Mouse (Mus musculus) lung, embryonic 16.5 days (tissue): ENCODE data around the gene Snhg11. TPM values are rescaled to one million over a fixed set of nuclear protein-coding genes. Genes with fewer than 3 reads are reported as not detected.
"Not testable (repeated sequence)": the region's sequence is repeated elsewhere in the genome, so short reads cannot be mapped to it uniquely, and the experiment has no call there.

Source experiments
- ATAC-seq: fragments of 200-750 bp; cut with Nextera tagmentation; 2 replicates; pipeline ENCODE4 v1.8.0; 2017; ENCODE audit warnings: low read depth, mild to moderate bottlenecking, moderate library complexity
- H3K27ac ChIP-seq: fragments of 300-500 bp; sonication (generic); 2 replicates; pipeline ENCODE4 v1.5.1; 2014; ENCODE audit warnings: mild to moderate bottlenecking, control low read depth, low read length
- H3K27me3 ChIP-seq: fragments of 300-500 bp; sonication (generic); 2 replicates; pipeline ENCODE4 v1.6.1; 2014; ENCODE audit warnings: low read depth, low read length, mixed read lengths; ENCODE audit not compliant: control insufficient read depth, insufficient read depth
- H3K36me3 ChIP-seq: fragments of 300-500 bp; sonication (generic); 2 replicates; pipeline ENCODE4 v1.6.1; 2014; ENCODE audit warnings: low read length; ENCODE audit not compliant: control insufficient read depth, insufficient read depth
- H3K4me1 ChIP-seq: fragments of 300-500 bp; sonication (generic); replicated peaks from 2 replicates; pipeline ENCODE4 v1.6.1; 2014; ENCODE audit warnings: low read length, mixed read lengths; ENCODE audit not compliant: control insufficient read depth, insufficient read depth
- H3K4me2 ChIP-seq: fragments of 300-500 bp; sonication (generic); 2 replicates; pipeline ENCODE4 v1.6.1; 2014; ENCODE audit warnings: low read depth, low read length, control low read depth
- H3K4me3 ChIP-seq: fragments of 300-500 bp; sonication (generic); 2 replicates; pipeline ENCODE4 v1.5.1; 2014; ENCODE audit warnings: mild to moderate bottlenecking, low read length, control low read depth
- H3K9ac ChIP-seq: fragments of 300-500 bp; sonication (generic); 2 replicates; pipeline ENCODE4 v1.6.1; 2014; ENCODE audit warnings: low read length, control low read depth
- H3K9me3 ChIP-seq: fragments of 300-500 bp; sonication (generic); 2 replicates; pipeline ENCODE4 v1.6.1; 2016; ENCODE audit warnings: low read length; ENCODE audit not compliant: control insufficient read depth
- WGBS: fragments of 180-500 bp; shearing (Covaris S2); extraction: QIAGEN DNeasy Blood & Tissue Kit; methylation state at CpG from one replicate; pipeline ENCODE4 v1.1.7; 2014; 5-methylcytosine and 5-hydroxymethylcytosine counted together
- polyA plus RNA-seq: library from polyadenylated mRNA; unstranded; fragments of >200 nt; fragmentation: Nextera tagmentation; extraction: Ambion mirVana; gene quantifications from 2 replicates; pipeline ENCODE4 v1.2.1, GENCODE M21; 2015

The Snhg11 gene
- polyA plus RNA-seq, 1 experiment from 2014 or later: 1.9 TPM

- H3K27me3 ChIP-seq: peaks cover 25% of the 10 kb centered on the region
- 38% methylated on average over 13 of the region's 13 CpGs for WGBS
- peak; percentile 55; the same call in 1 of the 2 replicates for ATAC-seq
- no peak overlapping the region for H3K4me2 ChIP-seq
- peaks cover 7% of the 10 kb centered on the region; the same call in 1 of the 2 replicates for H3K4me1 ChIP-seq
- no peak overlapping the region for H3K4me3 ChIP-seq
- H3K9ac ChIP-seq: no peak overlapping the region
- no peaks in the 10 kb centered on the region for H3K36me3 ChIP-seq
- no peak overlapping the region for H3K27ac ChIP-seq
- no peaks in the 10 kb centered on the region for H3K9me3 ChIP-seq
Observed at GRCm38 (mm10) chr2:158379354-158380078, 4.1 kb downstream of the Snhg11 start.

DNA sequence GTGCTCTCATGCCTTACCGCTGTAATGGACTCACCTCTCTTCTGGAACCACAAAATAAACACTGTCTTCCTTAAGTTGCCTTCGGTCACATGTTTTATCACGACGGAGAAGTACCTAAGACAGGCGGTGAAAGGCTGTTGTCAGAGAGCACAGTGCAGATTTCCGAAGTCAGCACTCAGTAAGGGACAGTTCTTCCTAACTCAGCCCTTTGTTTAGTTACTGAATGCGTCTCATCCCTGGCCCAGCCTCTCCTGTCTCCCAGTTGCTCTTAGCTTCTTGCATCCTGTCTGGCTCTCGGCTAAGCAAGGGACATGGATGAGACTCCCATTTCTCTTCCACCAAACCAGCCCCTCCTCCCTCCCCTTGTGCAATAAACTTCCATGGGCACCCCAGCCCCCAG lies 10.6 kb downstream of the Snhg11 start:
- Histone ChIP-seq H3K36me3 (no peaks in the 10 kb centered on the region), H3K4me2 (no peak overlapping the region), H3K4me1 (no peaks in the 10 kb centered on the region), H3K27ac (no peak overlapping the region), H3K27me3 (no peaks in the 10 kb centered on the region), H3K9ac (no peak overlapping the region), H3K9me3 (no peaks in the 10 kb centered on the region), H3K4me3 (no peak overlapping the region)
- WGBS: 14% methylated on average over 8 of the region's 8 CpGs
- ATAC-seq: no peak

DNA sequence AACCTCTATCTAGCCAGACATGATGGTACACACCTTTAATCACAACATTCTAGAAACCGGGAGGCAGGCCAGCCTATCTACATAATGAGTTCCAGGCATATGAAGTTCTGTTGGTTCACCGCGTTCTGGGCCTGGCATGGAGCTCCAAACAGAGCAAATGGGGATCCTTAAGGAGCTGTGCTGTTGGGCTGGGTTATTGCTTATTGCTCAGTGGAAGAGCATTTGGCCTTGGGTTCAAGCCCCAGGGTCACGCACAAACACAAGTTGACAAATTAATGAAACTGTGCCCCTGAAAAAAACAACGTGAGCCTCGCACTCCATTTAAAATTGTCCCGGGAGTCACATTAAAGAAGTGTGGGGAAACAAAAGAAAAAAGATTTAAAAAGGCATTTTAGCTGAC lies 14.0 kb downstream of the Snhg11 start:
- Histone ChIP-seq H3K4me3 (no peak overlapping the region), H3K9ac (no peak overlapping the region), H3K4me1 (no peaks in the 10 kb centered on the region), H3K27ac (no peak overlapping the region), H3K4me2 (no peak overlapping the region), H3K36me3 (no peaks in the 10 kb centered on the region), H3K27me3 (no peaks in the 10 kb centered on the region), H3K9me3 (no peaks in the 10 kb centered on the region)
- 87% methylated on average over 7 of the region's 7 CpGs for WGBS
- no peak for ATAC-seq

DNA sequence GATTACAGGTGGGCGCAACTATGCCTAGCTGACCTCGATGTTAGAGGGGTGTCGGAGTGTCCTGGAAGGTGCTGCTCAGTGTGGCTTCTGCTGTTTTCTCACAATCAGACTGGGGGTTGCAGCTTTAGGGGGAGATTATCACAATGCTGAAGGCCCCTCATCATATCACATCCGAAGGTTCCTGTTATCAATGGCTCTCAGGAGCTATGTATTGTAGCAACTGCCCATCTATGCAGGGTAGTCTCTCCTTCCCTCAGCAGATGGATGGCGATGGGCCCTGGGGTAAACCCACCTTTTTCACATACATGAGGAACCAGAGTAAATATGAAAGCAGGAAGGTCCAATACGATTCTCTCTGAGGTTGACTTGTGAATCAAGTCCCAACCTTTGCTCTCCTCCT lies 20.9 kb downstream of the Snhg11 start:
- 81% methylated on average over 6 of the region's 6 CpGs for WGBS
- no peaks in the 10 kb centered on the region for H3K4me1 ChIP-seq
- no peak for ATAC-seq

GRCm38 (mm10) chr2:158397140-158397539 lies 21.7 kb downstream of the Snhg11 start:
- H3K4me2 ChIP-seq, H3K36me3 ChIP-seq, H3K4me1 ChIP-seq, H3K27me3 ChIP-seq, H3K9ac ChIP-seq, H3K4me3 ChIP-seq, H3K27ac ChIP-seq, H3K9me3 ChIP-seq: not testable (repeated sequence)
- WGBS: 46% methylated on average over 13 of the region's 13 CpGs
- ATAC-seq: 0 out of 2 replicates have a peak, but pooled peaks have one; percentile 23

More for the DNA sequence above, 20.9 kb downstream of the Snhg11 start:
- Histone ChIP-seq H3K9ac (no peak overlapping the region), H3K36me3 (no peaks in the 10 kb centered on the region), H3K4me2 (no peak overlapping the region), H3K27me3 (no peaks in the 10 kb centered on the region), H3K9me3 (no peaks in the 10 kb centered on the region), H3K4me3 (no peak overlapping the region), H3K27ac (no peak overlapping the region)

- Histone ChIP-seq H3K9me3 (no peaks in the 10 kb centered on the region), H3K27ac (peak overlapping the region; percentile 59), H3K9ac (no peak overlapping the region), H3K4me2 (no peak overlapping the region), H3K36me3 (no peaks in the 10 kb centered on the region), H3K4me3 (no peak overlapping the region), H3K4me1 (peaks cover 9% of the 10 kb centered on the region), H3K27me3 (no peaks in the 10 kb centered on the region)
- WGBS: 61% methylated on average over 7 of the region's 7 CpGs
- ATAC-seq: peak; percentile 94
Observed at GRCm38 (mm10) chr2:158402915-158403314, 27.5 kb downstream of the Snhg11 start.

DNA sequence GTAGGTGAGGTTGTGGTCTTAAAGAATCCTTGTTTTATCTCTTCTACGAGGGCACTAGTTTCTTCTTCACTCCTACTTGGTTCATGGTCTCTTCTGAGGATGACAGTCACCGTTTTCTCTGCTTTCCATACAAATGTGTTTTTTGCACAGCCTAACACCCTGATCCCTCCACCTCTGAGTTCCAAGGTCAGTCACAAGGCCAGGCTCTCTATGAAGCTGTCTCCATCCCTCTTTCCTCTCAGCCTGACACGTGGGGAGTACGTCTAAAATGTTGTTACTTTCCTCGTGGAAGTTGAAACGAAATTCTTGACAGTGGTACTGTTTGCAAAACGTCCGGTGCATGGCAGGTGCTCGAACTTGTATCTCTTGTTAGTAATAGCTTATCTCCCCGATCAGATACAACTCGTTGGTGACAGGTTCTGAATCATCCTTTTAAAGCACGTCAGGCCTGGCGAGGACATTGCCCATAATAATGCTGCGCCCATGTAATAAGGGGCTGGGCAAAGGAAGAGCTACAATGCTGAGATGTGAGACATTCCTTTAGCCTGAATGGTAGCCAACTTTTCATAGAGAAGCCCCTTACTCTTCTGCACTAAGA lies 33.7 kb downstream of the Snhg11 start:
- Histone ChIP-seq H3K36me3 (no peaks in the 10 kb centered on the region), H3K4me3 (peak overlapping the region; percentile 95), H3K9ac (peak overlapping the region; percentile 61), H3K4me2 (peak overlapping the region; percentile 72), H3K4me1 (peaks cover 13% of the 10 kb centered on the region), H3K27ac (no peak overlapping the region), H3K27me3 (no peaks in the 10 kb centered on the region), H3K9me3 (no peaks in the 10 kb centered on the region)
- 17% methylated on average over 14 of the region's 14 CpGs for WGBS
- peak; percentile 15 for ATAC-seq

DNA sequence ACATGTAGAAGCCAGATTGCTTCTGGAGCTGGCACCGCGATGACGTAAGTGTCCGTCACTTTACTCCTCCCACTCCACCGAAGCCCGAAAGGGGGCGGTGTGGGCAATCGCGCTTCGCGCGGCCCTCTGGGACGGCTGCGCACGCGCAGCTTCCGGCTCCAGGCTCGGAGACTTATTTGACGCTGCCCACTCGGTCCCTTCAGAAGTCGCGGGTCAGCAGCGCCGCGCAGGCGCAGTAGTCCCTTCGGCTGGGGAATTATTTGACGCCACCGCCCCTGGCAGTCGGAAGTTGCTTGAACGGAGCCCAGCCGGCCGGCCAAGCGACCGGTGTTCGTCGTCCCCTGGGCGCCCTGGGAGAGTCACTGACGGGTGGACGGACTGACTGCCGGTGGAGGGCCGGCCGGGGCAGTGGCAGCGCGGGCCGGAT lies 34.2 kb downstream of the Snhg11 start, which contains the start of gene Ralgapb:
Gene Ralgapb (plus strand): TSS at position 254 of the 427 bp plus-strand sequence.
- Histone ChIP-seq H3K9me3 (no peaks in the 10 kb centered on the region), H3K4me1 (peaks cover 16% of the 10 kb centered on the region), H3K4me3 (peak within 1 kb of the TSS; percentile 95), H3K27me3 (no peaks in the 10 kb centered on the region), H3K36me3 (no peaks in the 10 kb centered on the region), H3K4me2 (peak within 1 kb of the TSS; percentile 84), H3K9ac (peak within 1 kb of the TSS; percentile 93), H3K27ac (peak within 1 kb of the TSS; percentile 83)
- ATAC-seq: peak; percentile 95
- under 1% methylated on average over 40 of the region's 46 CpGs for WGBS
